Mouse (Mus musculus): Measurements from ENCODE around the gene Grtp1. TPM values are rescaled to one million over a fixed set of nuclear protein-coding genes. Genes with fewer than 3 reads are reported as not detected.

The Grtp1 gene
- polyA plus RNA-seq, 1 experiment from 2014 or later = 17.3 TPM

GRCm38 (mm10) chr8:13199385-13200061 is 897 bp downstream of the Grtp1 start:
- Histone ChIP-seq H3K4me3 (ENCODE audit: low read depth, low read length) (peak overlapping the region; percentile 74), H3K36me3 (ENCODE audit: control insufficient read depth, insufficient read depth, low read length) (no peaks in the 10 kb centered on the region), H3K4me2 (ENCODE audit: low read depth, low read length) (peak overlapping the region; percentile 86), H3K4me1 (ENCODE audit: control insufficient read depth, insufficient read depth, low read length) (no peaks in the 10 kb centered on the region), H3K27ac (ENCODE audit: low read depth, low read length) (no peak overlapping the region), H3K9ac (replicated peaks; ENCODE audit: low read depth, low read length) (peak overlapping the region; percentile 56), H3K9me3 (ENCODE audit: control insufficient read depth, low read length) (no peaks in the 10 kb centered on the region), H3K27me3 (ENCODE audit: control insufficient read depth, insufficient read depth, low read length) (peaks cover 17% of the 10 kb centered on the region; the same call in 1 of the 2 replicates)
- no peak for ATAC-seq (ENCODE audit: low read depth)
- 24% methylated on average over 14 of the region's 14 CpGs for WGBS

- Histone ChIP-seq H3K27me3 (ENCODE audit: control insufficient read depth, insufficient read depth, low read length) (peaks cover 13% of the 10 kb centered on the region; the same call in 1 of the 2 replicates), H3K9ac (replicated peaks; ENCODE audit: low read depth, low read length) (no peak overlapping the region), H3K4me1 (ENCODE audit: control insufficient read depth, insufficient read depth, low read length) (no peaks in the 10 kb centered on the region), H3K9me3 (ENCODE audit: control insufficient read depth, low read length) (no peaks in the 10 kb centered on the region), H3K36me3 (ENCODE audit: control insufficient read depth, insufficient read depth, low read length) (no peaks in the 10 kb centered on the region), H3K4me3 (ENCODE audit: low read depth, low read length) (no peak overlapping the region), H3K27ac (ENCODE audit: low read depth, low read length) (no peak overlapping the region), H3K4me2 (ENCODE audit: low read depth, low read length) (no peak overlapping the region)
- ATAC-seq (ENCODE audit: low read depth) = no peak
- WGBS = 89% methylated on average over 5 of the region's 5 CpGs
Observed at GRCm38 (mm10) chr8:13197493-13197892, 2.9 kb downstream of the Grtp1 start.

- WGBS = 47% methylated on average over 10 of the region's 10 CpGs
- no peak overlapping the region for H3K9ac ChIP-seq (replicated peaks; ENCODE audit: low read depth, low read length)
- H3K27me3 ChIP-seq (ENCODE audit: control insufficient read depth, insufficient read depth, low read length) = no peaks in the 10 kb centered on the region; the same call in 1 of the 2 replicates
- H3K4me1 ChIP-seq (ENCODE audit: control insufficient read depth, insufficient read depth, low read length) = no peaks in the 10 kb centered on the region
- H3K9me3 ChIP-seq (ENCODE audit: control insufficient read depth, low read length) = no peaks in the 10 kb centered on the region
- H3K4me3 ChIP-seq (ENCODE audit: low read depth, low read length) = no peak overlapping the region
- ATAC-seq (ENCODE audit: low read depth) = no peak
- no peak overlapping the region for H3K27ac ChIP-seq (ENCODE audit: low read depth, low read length)
- H3K36me3 ChIP-seq (ENCODE audit: control insufficient read depth, insufficient read depth, low read length) = no peaks in the 10 kb centered on the region
- no peak overlapping the region for H3K4me2 ChIP-seq (ENCODE audit: low read depth, low read length)
Observed at GRCm38 (mm10) chr8:13194818-13195217, 5.6 kb downstream of the Grtp1 start.

- Histone ChIP-seq H3K9me3 (ENCODE audit: control insufficient read depth, low read length) (no peaks in the 10 kb centered on the region), H3K27ac (ENCODE audit: low read depth, low read length) (no peak overlapping the region), H3K4me3 (ENCODE audit: low read depth, low read length) (no peak overlapping the region), H3K36me3 (ENCODE audit: control insufficient read depth, insufficient read depth, low read length) (no peaks in the 10 kb centered on the region), H3K4me2 (ENCODE audit: low read depth, low read length) (no peak overlapping the region), H3K9ac (replicated peaks; ENCODE audit: low read depth, low read length) (no peak overlapping the region), H3K27me3 (ENCODE audit: control insufficient read depth, insufficient read depth, low read length) (no peaks in the 10 kb centered on the region), H3K4me1 (ENCODE audit: control insufficient read depth, insufficient read depth, low read length) (no peaks in the 10 kb centered on the region)
- ATAC-seq (ENCODE audit: low read depth) = no peak
- 88% methylated on average over 8 of the region's 8 CpGs for WGBS
Observed at GRCm38 (mm10) chr8:13190235-13190634, 10.2 kb downstream of the Grtp1 start.

- Histone ChIP-seq H3K36me3 (ENCODE audit: control insufficient read depth, insufficient read depth, low read length) (no peaks in the 10 kb centered on the region), H3K27ac (ENCODE audit: low read depth, low read length) (no peak overlapping the region), H3K4me3 (ENCODE audit: low read depth, low read length) (no peak overlapping the region), H3K9ac (replicated peaks; ENCODE audit: low read depth, low read length) (no peak overlapping the region), H3K9me3 (ENCODE audit: control insufficient read depth, low read length) (no peaks in the 10 kb centered on the region), H3K4me1 (ENCODE audit: control insufficient read depth, insufficient read depth, low read length) (no peaks in the 10 kb centered on the region), H3K27me3 (ENCODE audit: control insufficient read depth, insufficient read depth, low read length) (no peaks in the 10 kb centered on the region), H3K4me2 (ENCODE audit: low read depth, low read length) (no peak overlapping the region)
- 88% methylated on average over 1 of the region's 1 CpGs for WGBS
- ATAC-seq (ENCODE audit: low read depth) = no peak
Observed at GRCm38 (mm10) chr8:13188857-13189256, 11.6 kb downstream of the Grtp1 start.

GRCm38 (mm10) chr8:13188052-13188555 is 12.3 kb downstream of the Grtp1 start:
- 92% methylated on average over 13 of the region's 13 CpGs for WGBS
- no peak for ATAC-seq (ENCODE audit: low read depth)
- Histone ChIP-seq H3K4me3 (ENCODE audit: low read depth, low read length) (no peak overlapping the region), H3K27me3 (ENCODE audit: control insufficient read depth, insufficient read depth, low read length) (no peaks in the 10 kb centered on the region), H3K4me1 (ENCODE audit: control insufficient read depth, insufficient read depth, low read length) (no peaks in the 10 kb centered on the region), H3K27ac (ENCODE audit: low read depth, low read length) (no peak overlapping the region), H3K4me2 (ENCODE audit: low read depth, low read length) (no peak overlapping the region), H3K36me3 (ENCODE audit: control insufficient read depth, insufficient read depth, low read length) (no peaks in the 10 kb centered on the region), H3K9ac (replicated peaks; ENCODE audit: low read depth, low read length) (no peak overlapping the region), H3K9me3 (ENCODE audit: control insufficient read depth, low read length) (no peaks in the 10 kb centered on the region)

- no peaks in the 10 kb centered on the region for H3K36me3 ChIP-seq (ENCODE audit: control insufficient read depth, insufficient read depth, low read length)
- ATAC-seq (ENCODE audit: low read depth) = no peak
- H3K9ac ChIP-seq (replicated peaks; ENCODE audit: low read depth, low read length) = no peak overlapping the region
- H3K27me3 ChIP-seq (ENCODE audit: control insufficient read depth, insufficient read depth, low read length) = no peaks in the 10 kb centered on the region
- WGBS = 68% methylated on average over 7 of the region's 7 CpGs
- H3K27ac ChIP-seq (ENCODE audit: low read depth, low read length) = no peak overlapping the region
- H3K4me2 ChIP-seq (ENCODE audit: low read depth, low read length) = no peak overlapping the region
- no peaks in the 10 kb centered on the region for H3K9me3 ChIP-seq (ENCODE audit: control insufficient read depth, low read length)
- no peaks in the 10 kb centered on the region for H3K4me1 ChIP-seq (ENCODE audit: control insufficient read depth, insufficient read depth, low read length)
- H3K4me3 ChIP-seq (ENCODE audit: low read depth, low read length) = no peak overlapping the region
Observed at GRCm38 (mm10) chr8:13187638-13188037, 12.8 kb downstream of the Grtp1 start.

- ATAC-seq (ENCODE audit: low read depth) = no peak
- Histone ChIP-seq H3K4me2 (ENCODE audit: low read depth, low read length) (no peak overlapping the region), H3K27me3 (ENCODE audit: control insufficient read depth, insufficient read depth, low read length) (no peaks in the 10 kb centered on the region), H3K9ac (replicated peaks; ENCODE audit: low read depth, low read length) (no peak overlapping the region), H3K27ac (ENCODE audit: low read depth, low read length) (no peak overlapping the region), H3K4me3 (ENCODE audit: low read depth, low read length) (no peak overlapping the region), H3K4me1 (ENCODE audit: control insufficient read depth, insufficient read depth, low read length) (no peaks in the 10 kb centered on the region), H3K36me3 (ENCODE audit: control insufficient read depth, insufficient read depth, low read length) (no peaks in the 10 kb centered on the region), H3K9me3 (ENCODE audit: control insufficient read depth, low read length) (no peaks in the 10 kb centered on the region)
- 81% methylated on average over 9 of the region's 9 CpGs for WGBS
Observed at GRCm38 (mm10) chr8:13187229-13187628, 13.2 kb downstream of the Grtp1 start.

GRCm38 (mm10) chr8:13186819-13187218 is 13.6 kb downstream of the Grtp1 start:
- Histone ChIP-seq H3K36me3 (ENCODE audit: control insufficient read depth, insufficient read depth, low read length) (no peaks in the 10 kb centered on the region), H3K27me3 (ENCODE audit: control insufficient read depth, insufficient read depth, low read length) (no peaks in the 10 kb centered on the region), H3K27ac (ENCODE audit: low read depth, low read length) (no peak overlapping the region), H3K4me2 (ENCODE audit: low read depth, low read length) (no peak overlapping the region), H3K4me3 (ENCODE audit: low read depth, low read length) (no peak overlapping the region), H3K9me3 (ENCODE audit: control insufficient read depth, low read length) (no peaks in the 10 kb centered on the region), H3K4me1 (ENCODE audit: control insufficient read depth, insufficient read depth, low read length) (no peaks in the 10 kb centered on the region), H3K9ac (replicated peaks; ENCODE audit: low read depth, low read length) (no peak overlapping the region)
- no peak for ATAC-seq (ENCODE audit: low read depth)
- WGBS = 85% methylated on average over 8 of the region's 8 CpGs

Data from neural tube, embryonic 14.5 days (tissue).